Mouse (Mus musculus): ENCODE data around the gene Nf2. TPM values are rescaled to one million over a fixed set of nuclear protein-coding genes. Genes with fewer than 3 reads are reported as not detected.

Gene Nf2
- total RNA-seq (2017): 44.2 and 44.3 TPM in 2 replicates

DNA sequence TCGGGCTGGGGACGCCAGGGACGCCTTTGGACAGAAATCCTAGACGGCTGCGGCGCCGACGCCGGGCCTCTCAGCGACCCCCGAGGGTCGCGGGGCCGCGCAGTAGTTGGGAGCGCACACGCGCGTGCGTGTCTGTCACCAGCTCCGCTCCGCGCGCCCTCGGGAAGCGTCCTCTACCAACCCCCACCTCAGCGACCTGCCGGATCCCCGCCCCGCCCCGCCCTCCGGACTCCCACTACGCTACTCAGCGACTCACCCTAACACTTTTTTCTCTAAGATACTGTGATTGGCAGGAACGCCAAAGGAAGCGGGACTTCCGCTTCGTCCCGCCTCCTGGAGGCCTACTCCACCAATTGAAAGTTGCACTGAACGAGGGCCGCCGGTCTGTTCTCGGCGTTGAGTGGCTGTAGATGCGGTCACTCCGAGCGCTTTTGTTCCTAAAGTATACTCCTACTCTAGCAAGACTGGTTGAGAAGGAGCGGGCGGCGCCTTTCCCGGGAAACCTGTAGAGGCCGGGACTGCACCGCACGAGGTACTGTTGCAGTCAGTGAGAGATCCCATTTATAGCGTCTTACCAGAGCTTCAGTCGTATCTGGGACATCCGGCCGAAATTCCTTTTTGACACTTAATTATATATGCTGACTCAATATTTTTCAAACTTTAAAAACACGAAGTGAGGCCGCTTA is at the start of gene Nf2:
Nf2 (minus strand) TSS at position 279 of the 686 bp plus-strand sequence.
- ATAC-seq (ENCODE audit: extremely low read depth, insufficient number of reproducible peaks, low FRiP score, poor library complexity, severe bottlenecking): peak; percentile 98

DNA sequence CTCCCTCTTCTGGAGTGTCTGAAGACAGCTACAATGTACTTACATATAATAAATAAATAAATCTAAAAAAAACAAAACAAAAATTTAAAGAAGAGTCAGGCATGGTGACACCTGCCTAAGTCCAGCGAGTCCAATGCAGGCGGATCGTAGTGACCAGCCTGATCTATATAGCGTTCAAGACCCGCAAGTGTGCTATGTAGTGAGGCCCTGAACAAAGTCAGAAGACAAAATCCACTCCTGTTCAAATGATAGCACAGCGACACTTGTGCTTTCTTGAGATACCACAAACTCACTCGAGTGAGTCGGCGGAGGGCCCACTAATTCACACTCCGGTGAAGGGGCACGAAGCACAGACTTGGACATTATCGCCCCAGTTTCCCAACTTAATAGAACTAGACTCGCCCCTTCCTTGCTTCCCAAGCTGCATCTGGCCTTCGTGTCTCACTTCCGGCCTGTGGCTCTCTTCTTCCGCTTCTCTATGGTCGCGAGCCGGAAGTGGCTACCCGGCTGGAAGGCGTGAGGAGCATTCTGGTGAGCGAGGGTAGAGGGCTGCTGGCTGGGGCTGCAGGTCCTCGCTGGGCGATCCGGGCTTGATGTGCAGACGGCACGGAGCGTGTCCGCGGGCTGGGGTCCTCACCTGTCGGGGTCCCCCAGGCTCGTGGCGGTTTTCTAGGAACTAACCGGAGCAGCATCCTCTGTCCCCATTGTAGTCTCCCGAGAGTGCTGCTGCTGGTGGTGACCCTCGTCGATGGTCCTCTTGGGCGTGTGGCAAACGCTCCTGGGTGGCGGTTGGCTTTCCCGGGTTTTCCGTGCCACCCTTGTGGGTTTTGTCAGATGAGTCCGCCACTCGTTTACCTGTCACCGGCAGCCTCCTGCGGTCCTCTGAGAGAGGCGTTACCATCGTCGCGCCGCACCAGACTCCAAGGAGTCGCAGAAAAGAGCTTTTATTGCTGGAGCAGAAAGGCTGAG is 45.8 kb upstream of the Nf2 start, which contains the start of gene Thoc5:
Thoc5 (plus strand) TSS at position 473 of the 969 bp plus-strand sequence.
- ATAC-seq (ENCODE audit: extremely low read depth, insufficient number of reproducible peaks, low FRiP score, poor library complexity, severe bottlenecking): peak; percentile 88

DNA sequence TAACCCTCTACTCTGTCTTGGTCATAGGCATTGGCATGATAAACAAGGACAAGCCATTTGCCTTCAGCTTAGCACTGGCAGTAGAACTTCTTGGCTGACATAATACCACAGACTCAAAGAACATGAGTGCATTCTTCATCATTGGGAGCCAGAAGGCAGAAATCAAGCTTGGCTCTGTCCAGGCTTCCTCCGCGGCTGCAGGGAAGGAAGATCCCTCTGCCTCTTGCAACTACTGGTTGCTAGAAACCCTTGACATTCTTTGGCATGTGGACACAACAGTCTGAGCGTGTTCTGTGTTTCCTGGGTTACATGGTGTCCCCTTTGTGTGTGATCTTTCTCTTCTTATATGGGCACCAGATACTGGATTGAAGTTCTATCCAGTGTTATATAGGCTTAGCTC is 37.7 kb upstream of the Nf2 start:
- no peak for ATAC-seq (ENCODE audit: extremely low read depth, insufficient number of reproducible peaks, low FRiP score, poor library complexity, severe bottlenecking)

- ATAC-seq (ENCODE audit: extremely low read depth, insufficient number of reproducible peaks, low FRiP score, poor library complexity, severe bottlenecking): peak; percentile 51; the same call in 1 of the 2 replicates
Observed at GRCm38 (mm10) chr11:4885385-4885903, 36.1 kb upstream of the Nf2 start.

GRCm38 (mm10) chr11:4882892-4883627 is 33.7 kb upstream of the Nf2 start:
- ATAC-seq (ENCODE audit: extremely low read depth, insufficient number of reproducible peaks, low FRiP score, poor library complexity, severe bottlenecking): no peak

DNA sequence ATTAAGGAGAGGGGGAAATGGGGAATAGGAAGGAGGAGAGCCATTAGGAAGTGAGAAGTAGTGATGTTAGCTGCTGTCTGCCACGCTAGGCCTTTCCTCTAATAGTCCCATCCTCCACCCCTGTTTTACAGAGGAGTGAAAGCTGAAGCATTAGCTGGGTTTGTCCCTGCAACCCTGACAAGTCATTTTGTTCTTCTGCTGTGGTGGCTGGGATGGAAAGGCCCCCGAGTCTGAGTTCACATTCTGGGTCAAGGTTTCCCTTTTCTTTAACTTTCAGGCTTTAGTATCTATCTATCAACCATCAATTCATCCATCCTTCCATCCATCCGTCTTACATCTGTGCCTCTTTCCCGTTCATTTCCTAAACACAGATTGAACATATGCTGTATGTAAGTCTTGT is 31.8 kb upstream of the Nf2 start:
- ATAC-seq (ENCODE audit: extremely low read depth, insufficient number of reproducible peaks, low FRiP score, poor library complexity, severe bottlenecking): no peak

DNA sequence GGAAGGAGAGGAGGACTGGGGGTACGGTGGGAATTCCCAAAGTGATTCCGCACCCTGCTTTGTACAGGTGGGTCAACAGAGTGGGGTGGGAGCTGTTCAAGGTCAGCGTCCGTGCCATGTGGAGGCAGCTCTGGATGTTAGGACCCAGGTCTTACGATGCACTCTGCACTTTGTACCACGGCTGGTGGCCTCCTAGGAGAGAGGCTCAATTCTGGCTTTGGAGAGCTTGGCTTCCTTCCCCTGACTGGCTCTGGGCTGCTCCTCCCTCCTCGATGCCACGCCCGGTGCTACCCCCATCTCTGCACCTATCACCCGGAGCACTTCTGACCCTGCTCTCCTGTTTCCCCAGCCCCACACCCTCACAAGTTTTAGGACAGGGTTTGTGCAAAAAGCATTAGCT is 25.2 kb upstream of the Nf2 start:
- no peak for ATAC-seq (ENCODE audit: extremely low read depth, insufficient number of reproducible peaks, low FRiP score, poor library complexity, severe bottlenecking)

DNA sequence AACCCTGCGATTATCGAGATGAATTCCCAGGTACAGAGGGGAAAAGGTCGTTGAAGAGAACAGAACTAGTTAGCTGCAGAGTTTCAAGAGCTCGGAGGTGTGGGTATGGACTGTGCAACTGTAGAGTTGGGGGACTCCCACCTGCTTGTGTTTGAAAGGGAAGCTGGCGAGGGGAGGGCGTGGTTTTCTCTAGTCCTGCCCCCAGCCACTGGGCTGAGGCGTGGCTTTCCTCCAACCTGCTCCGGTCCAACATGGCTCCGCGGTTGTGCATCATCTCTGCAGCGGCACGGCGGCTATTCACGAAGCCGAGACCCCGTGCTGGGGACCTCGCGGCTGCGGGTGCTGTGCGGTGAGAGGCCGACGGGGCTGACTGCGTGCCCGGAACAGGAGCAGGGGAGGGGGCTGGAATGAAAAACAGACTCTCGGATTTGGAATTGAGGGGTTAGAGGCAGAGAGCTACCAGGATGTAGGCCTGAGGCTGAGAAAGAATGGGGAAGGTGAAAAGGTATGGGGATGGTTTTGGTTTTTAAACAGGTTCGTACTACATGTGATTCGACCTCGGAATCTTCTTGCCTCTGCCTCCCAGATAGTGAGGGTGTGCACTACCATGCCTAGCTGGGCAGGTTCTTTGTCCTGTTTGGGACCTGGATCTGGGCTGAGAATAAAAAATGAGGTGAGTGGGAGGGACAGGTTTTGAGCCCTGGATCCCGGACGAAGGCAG is 24.6 kb upstream of the Nf2 start, which contains the start of gene Nipsnap1:
Nipsnap1 (plus strand) TSS at position 197 of the 721 bp plus-strand sequence.
- ATAC-seq (ENCODE audit: extremely low read depth, insufficient number of reproducible peaks, low FRiP score, poor library complexity, severe bottlenecking): peak; percentile 98

DNA sequence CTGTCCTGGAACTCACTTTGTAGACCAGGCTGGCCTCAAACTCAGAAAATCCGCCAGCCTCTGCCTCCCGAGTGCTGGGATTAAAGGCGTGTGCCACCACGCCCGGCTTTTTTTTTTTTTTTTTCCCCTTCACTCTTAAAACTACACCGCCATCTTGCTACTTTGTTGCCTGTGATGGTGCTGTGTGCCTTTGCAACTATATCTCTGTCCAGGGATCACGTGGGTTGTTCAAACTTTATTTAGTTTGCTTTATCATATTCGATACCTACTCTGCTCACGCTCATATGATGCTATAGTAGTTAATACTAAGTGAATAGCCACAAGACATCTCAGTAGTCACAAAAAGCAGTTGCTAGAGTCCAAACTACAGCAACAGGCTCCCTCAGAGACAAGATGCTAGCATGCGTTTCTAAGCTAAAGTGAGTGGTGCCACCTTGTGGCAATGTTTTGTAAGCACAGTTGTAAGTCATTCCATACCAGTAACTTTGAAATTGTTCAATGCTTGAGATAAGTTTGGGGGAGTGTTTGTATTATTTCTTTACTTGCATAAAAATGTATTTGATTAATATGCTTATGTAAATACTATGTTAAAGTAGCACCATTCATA is 16.4 kb upstream of the Nf2 start:
- ATAC-seq (ENCODE audit: extremely low read depth, insufficient number of reproducible peaks, low FRiP score, poor library complexity, severe bottlenecking): peak; percentile 84

GRCm38 (mm10) chr11:4862730-4863129 is 13.4 kb upstream of the Nf2 start:
- ATAC-seq (ENCODE audit: extremely low read depth, insufficient number of reproducible peaks, low FRiP score, poor library complexity, severe bottlenecking): no peak

- no peak for ATAC-seq (ENCODE audit: extremely low read depth, insufficient number of reproducible peaks, low FRiP score, poor library complexity, severe bottlenecking)
Observed at GRCm38 (mm10) chr11:4861816-4862604, 12.7 kb upstream of the Nf2 start.

DNA sequence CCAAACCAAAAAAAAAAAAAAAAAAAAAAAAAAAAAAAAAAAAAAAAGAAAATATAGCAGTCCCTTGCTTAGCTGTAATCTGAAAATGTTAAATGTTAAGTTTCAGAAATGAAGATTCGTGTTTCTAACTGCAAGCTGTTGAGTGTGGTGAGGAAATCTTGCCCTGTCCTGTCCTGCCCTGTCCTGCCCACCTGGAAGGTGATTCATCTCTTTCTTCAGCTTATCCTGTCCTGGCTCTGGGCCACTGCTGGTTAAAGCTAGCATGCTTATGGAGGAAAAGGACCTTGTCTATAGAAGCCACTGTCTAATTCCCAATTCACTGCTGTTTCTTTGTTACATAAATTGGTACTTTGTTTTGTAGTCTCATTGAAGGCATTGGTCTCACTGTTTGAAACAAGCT is 11.7 kb upstream of the Nf2 start:
- ATAC-seq (ENCODE audit: extremely low read depth, insufficient number of reproducible peaks, low FRiP score, poor library complexity, severe bottlenecking): no peak

GRCm38 (mm10) chr11:4858416-4858815 is 9.1 kb upstream of the Nf2 start:
- no peak for ATAC-seq (ENCODE audit: extremely low read depth, insufficient number of reproducible peaks, low FRiP score, poor library complexity, severe bottlenecking)

GRCm38 (mm10) chr11:4854181-4854580 is 4.8 kb upstream of the Nf2 start:
- ATAC-seq (ENCODE audit: extremely low read depth, insufficient number of reproducible peaks, low FRiP score, poor library complexity, severe bottlenecking): no peak

DNA sequence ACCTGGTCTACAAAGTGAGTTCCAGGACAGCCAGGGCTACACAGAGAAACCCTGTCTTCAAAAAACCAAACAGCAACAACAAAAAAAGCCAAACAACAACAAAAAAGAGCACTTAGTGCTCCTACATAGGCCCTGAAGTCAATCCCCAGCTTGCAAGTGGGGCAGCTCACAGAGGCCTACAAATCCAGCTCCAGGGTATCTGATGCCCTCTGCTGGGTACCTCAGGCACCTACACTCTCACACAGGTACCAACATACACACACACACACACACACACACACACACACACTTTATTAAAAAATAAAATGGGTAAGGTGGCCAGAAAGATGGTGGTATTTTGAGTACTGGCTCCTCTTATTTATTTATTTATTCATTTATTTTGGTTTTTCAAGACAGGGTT is 3.7 kb upstream of the Nf2 start:
- no peak for ATAC-seq (ENCODE audit: extremely low read depth, insufficient number of reproducible peaks, low FRiP score, poor library complexity, severe bottlenecking)

GRCm38 (mm10) chr11:4850404-4850803 is 1.1 kb upstream of the Nf2 start:
- ATAC-seq (ENCODE audit: extremely low read depth, insufficient number of reproducible peaks, low FRiP score, poor library complexity, severe bottlenecking): no peak

All from neutrophil, adult 5-6 weeks (primary cell).